Mouse (Mus musculus): Measurements from ENCODE around the gene Gstt2. TPM values are rescaled to one million over a fixed set of nuclear protein-coding genes. Genes with fewer than 3 reads are reported as not detected.
"Not testable (repeated sequence)": the region's sequence is repeated elsewhere in the genome, so short reads cannot be mapped to it uniquely, and the experiment has no call there.

Gstt2 gene
- total RNA-seq, 2 experiments from 2014 or later, result 4.6 to 4.8 TPM

DNA sequence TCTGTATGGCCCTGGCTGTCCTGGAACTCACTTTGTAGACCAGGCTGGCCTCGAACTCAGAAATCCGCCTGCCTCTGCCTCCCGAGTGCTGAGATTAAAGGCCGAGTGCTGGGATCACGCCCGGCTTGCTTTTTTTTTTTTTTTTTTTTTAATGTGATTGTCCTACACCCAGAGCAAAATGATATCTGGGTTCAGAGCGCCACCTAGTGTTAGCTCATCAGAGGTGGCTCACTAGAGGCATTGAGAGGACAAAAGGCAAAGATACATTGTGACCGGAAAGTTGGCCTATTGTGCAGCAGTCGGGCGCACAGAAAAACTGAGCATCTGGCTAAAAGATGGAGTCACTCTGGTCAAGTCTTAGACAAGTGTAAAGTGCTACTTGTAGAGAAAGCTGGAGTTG is 16.2 kb upstream of the Gstt2 start:
- peak; percentile 81 to 85 for DNase-seq (ENCODE audit: extremely low spot score in 1 of 2, low spot score in 2 of 2)
- H3K4me3 ChIP-seq, result no peak overlapping the region
- H3K27ac ChIP-seq, result no peak overlapping the region
- peak; percentile 73 for TF ChIP-seq CTCF (IDR thresholded peaks at IDR 0.05)
- intact Hi-C loops (cut with DNase I), result loop anchor here (1.0 to 2.0 kb wide), 3 partner anchors 109 to 267 kb away; no protein-coding TSS in a partner anchor

DNA sequence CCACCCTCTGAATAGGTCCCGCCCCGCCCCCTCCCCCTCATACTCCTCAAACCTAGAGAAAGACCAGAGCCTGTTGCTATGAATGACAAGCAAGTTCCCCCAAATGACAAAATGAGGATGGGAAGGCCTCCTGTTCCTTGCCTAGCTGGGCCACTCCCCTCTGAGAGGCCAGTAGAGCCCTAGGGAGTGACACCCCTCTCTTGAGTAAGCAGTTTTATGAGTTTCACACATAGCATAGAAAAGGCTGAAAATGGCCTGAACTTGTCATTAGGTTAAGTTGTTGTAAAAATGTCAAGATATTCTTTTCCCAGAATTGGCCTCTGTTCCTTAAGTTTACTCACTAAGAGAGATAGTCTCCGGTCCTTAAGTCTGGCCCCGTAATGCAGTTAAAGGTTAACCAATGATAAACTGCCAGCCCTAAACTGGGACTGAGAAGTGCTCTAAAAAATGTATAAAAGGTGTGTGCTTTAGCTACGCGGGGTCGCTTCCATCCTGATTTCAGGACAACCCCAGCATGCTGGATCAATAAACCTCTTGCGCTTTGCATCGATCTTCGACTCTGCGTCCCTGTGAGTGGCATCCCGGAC is 15.4 kb upstream of the Gstt2 start:
- intact Hi-C loops (cut with DNase I), result loop anchor here (1.0 to 2.0 kb wide), 3 partner anchors 108 to 266 kb away; no protein-coding TSS in a partner anchor
- TF ChIP-seq CTCF (IDR thresholded peaks at IDR 0.05), result no peak
- Histone ChIP-seq H3K27ac (no peak overlapping the region), H3K4me3 (no peak overlapping the region)
- DNase-seq (ENCODE audit: extremely low spot score in 1 of 2, low spot score in 2 of 2), result no peak

DNA sequence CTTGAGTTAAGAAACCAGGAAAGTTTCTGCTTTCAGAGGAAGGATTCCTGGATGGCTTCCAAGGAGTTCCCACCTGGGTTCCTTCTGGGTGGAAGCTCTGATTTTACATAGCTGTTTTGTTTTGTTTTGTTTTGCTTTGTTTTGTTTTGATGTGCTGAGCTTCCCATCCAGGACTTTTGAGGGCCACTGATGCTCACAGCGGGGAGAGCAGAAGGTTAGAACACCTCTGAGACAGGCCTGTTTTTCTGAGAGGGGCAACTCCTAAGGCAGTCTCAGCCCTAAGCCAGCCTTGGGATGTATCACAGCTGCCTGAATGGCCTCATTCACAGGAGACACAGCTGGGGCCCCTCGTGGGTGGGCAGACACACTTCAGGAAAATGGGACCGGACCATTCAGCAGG is 14.5 kb upstream of the Gstt2 start:
- intact Hi-C loops (cut with DNase I), result loop anchor here (2.0 kb wide), 1 partner anchor 217 kb away; no protein-coding TSS in a partner anchor
- no peak for DNase-seq (ENCODE audit: extremely low spot score in 1 of 2, low spot score in 2 of 2)

DNA sequence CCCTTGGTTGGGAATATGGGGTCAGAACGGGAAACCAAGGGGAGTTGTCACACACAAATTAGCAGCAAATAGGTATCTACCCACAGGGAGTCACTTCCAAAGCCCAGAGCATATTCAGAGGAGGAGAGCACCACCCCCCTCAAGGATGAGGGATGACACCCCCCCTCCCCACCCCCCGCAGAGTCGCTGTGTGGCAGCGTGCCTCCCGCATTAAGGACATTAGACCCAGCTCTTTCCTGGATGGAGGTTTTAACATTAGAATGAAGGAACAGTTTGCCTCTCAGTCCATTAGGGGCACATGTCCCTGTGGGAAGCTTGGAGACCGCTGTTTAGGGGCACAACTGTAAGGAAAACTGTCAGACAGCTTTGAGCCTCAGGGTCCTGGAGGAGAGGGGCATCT is 13.9 kb upstream of the Gstt2 start:
- Histone ChIP-seq H3K4me3 (no peak overlapping the region), H3K27ac (no peak overlapping the region)
- no peak for DNase-seq (ENCODE audit: extremely low spot score in 1 of 2, low spot score in 2 of 2)
- intact Hi-C loops (cut with DNase I), result no loop called here
- no peak for TF ChIP-seq CTCF (IDR thresholded peaks at IDR 0.05)

More for the DNA sequence above, 14.5 kb upstream of the Gstt2 start:
- no peak overlapping the region for H3K27ac ChIP-seq
- no peak overlapping the region for H3K4me3 ChIP-seq
- no peak for TF ChIP-seq CTCF (IDR thresholded peaks at IDR 0.05)

DNA sequence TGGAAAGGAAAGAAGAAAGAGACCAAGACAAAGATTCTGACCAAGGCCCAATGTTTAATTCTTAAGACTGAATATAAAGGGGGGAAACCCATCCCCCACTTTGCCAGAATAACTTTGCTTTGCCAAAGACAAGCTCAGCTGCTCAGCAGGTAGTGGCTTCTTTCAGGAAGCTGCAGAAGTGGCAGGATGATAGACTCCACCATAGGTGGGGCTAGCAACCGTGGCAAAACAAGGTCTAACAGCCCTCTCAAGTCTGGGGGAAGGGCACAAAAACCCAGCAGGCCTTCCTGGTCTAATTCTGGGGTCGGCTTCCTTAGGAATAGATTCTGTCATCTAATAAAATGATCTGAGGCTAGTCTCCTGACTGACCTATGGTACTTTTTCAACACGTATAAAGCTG is 11.2 kb upstream of the Gstt2 start:
- DNase-seq (ENCODE audit: extremely low spot score in 1 of 2, low spot score in 2 of 2), result no peak
- Histone ChIP-seq H3K27ac (no peak overlapping the region), H3K4me3 (no peak overlapping the region)
- intact Hi-C loops (cut with DNase I), result no loop called here
- TF ChIP-seq CTCF (IDR thresholded peaks at IDR 0.05), result no peak

DNA sequence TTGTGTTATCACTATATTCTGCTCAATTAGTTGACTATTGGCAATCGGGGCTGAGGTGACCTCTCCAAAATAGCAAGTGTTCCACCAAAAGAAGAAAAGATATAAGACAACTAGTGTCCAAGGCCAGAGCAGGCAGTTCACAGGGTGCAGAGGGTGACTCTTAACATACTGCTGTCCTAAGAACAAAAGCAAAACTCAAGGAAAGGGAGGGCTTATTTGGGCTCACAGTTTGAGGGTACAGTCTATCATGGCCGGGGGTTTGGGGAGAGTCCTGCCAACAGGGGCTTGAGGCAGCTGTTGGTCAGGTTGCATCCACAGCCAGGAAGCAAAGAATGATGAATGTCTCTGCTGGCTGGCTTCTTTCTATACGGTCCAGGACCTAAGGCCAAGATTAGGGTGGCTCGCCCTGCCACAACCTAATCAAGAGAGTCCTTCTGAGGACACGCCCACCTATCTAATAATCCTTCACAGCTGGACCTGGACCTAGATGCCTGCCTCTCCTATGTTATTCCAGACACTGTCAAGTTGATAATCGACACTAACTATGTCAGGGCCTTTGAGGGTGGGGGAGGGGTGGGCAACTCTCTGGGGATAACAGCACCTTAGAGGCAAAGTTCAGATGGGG is 8.2 kb upstream of the Gstt2 start:
- H3K4me3 ChIP-seq, result no peak overlapping the region
- no peak for TF ChIP-seq CTCF (IDR thresholded peaks at IDR 0.05)
- DNase-seq (ENCODE audit: extremely low spot score in 1 of 2, low spot score in 2 of 2), result no peak
- H3K27ac ChIP-seq, result no peak overlapping the region
- intact Hi-C loops (cut with DNase I), result no loop called here

DNA sequence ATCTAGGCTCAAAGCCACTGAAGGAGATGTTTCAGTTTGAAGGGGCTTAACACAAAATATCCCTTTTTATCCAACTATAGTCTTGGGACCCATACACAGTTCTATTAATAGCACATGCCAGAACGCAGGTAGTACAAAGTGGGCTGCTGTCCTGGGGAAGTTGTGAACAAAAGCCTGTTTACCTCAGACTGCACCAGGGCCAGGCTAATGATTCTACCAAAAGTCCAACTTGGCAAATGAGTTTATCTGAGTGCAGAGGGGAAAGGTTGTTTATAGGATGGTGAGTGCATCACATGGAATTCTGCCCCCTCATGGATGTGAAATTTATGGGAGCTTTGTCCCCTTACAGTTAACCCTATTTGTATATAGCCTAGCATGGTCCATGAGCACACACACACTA is 7.6 kb upstream of the Gstt2 start:
- no peak for DNase-seq (ENCODE audit: extremely low spot score in 1 of 2, low spot score in 2 of 2)
- Histone ChIP-seq H3K4me3 (no peak overlapping the region), H3K27ac (no peak overlapping the region)
- TF ChIP-seq CTCF (IDR thresholded peaks at IDR 0.05), result no peak
- intact Hi-C loops (cut with DNase I), result no loop called here

DNA sequence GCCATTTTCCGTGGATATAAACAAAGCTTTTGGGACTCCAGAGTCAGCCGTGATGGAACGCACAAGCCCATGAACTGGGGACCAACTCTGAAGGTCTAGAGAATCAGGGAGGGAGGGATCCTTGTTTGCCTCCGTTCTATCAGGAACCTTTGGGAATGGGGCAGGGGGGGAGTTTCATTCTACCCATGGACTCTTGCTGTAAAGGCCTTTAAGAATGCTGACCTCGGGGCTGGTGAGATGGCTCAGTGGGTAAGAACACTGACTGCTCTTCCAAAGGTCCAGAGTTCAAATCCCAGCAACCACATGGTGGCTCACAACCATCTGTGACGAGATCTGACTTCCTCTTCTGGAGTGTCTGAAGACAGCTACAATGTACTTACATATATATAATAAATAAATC is 6.7 kb upstream of the Gstt2 start:
- DNase-seq (ENCODE audit: extremely low spot score in 1 of 2, low spot score in 2 of 2); intact Hi-C loops (cut with DNase I); H3K4me3 ChIP-seq; H3K27ac ChIP-seq: not testable (repeated sequence)

DNA sequence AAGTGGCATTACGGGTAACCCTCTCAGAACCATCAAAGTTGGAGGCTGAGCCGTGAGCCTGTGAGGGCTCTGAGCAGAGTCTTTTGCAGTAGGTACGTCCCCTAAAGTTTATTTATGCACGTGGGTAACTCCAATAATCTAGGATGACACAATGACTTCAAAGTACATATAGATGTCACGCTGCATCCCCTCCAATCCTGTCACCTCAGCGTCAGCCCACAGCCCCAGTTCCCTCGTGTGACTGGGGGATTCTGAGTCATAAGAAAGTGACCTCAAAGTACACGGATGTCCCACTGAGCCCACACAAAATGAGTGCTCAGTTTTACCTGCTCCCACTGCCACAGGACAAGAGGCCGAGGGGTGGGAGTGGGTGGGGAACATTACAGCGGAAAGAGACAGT is 1.9 kb upstream of the Gstt2 start:
- no peak overlapping the region for H3K4me3 ChIP-seq
- intact Hi-C loops (cut with DNase I), result loop anchor here (5.0 kb wide), 1 partner anchor 252 kb away; the partner anchor contains the start of gene Ggt5
- no peak for DNase-seq (ENCODE audit: extremely low spot score in 1 of 2, low spot score in 2 of 2)
- TF ChIP-seq CTCF (IDR thresholded peaks at IDR 0.05), result no peak
- no peak overlapping the region for H3K27ac ChIP-seq

DNA sequence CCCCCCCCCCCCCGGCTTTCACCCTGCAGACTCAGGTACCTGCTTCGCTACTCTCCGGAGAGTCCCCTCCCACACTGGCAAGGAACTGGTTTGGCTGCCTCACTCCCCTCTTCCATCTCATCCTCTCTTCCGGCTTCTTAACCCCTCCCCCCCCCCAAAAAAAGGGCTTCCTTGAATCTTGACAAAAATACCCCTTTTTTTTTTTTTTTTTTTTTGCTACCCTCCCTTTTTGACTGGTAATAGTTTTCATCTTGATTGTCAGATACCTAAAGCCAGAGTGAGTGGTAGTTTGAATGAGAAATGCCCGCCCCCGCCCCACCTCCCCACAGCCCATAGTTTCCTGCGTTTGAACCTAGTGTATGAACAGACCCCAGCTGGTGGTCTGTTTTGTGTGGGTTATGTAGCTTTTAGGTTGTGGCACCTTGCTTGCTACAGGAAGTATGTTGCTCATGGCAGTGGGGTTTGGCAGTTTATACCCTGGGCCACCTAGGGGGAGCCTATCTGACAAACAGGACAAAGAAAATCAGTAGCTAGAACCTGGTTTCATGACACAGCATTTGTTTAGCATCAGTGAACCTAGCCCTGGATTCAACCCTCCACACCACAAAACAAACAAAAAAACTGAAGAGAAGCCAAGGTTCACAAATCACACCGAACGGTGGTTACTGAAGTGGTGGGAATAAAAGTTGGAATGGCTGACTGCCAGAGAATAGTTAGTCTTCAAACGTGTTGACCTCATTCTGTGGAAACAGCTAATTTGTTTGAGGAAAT is 1.3 kb downstream of the Gstt2 start:
- intact Hi-C loops (cut with DNase I), result loop anchor here (5.0 kb wide), 1 partner anchor 249 kb away; the partner anchor contains the start of gene Ggt5
- no peak overlapping the region for H3K4me3 ChIP-seq
- TF ChIP-seq CTCF (IDR thresholded peaks at IDR 0.05), result no peak; the same call in 1 of the 2 replicates

DNA sequence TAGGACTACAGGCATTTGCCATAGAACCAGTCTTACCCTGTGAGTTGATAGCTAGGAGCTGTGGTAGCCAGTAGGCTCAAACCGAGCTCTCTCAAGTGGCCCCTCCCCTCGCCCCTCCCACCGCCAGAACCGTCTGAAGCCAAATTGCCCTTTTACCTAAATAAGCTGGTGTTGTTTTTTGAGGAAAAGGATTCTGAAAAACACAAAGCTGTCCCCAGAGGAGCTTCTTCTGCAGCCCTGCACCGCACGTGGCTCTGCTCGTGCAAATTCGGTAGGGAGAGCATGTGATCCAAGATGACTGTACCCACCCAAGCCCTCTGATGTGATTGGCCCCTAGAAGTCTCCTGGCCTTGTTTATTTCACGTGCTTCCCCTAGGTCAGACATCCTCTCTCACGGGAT is 1.9 kb downstream of the Gstt2 start:
- Histone ChIP-seq H3K27ac (no peak overlapping the region), H3K4me3 (peak overlapping the region; percentile 11; the same call in 1 of the 2 replicates)
- intact Hi-C loops (cut with DNase I), result loop anchor here (5.0 kb wide), 1 partner anchor 248 kb away; the partner anchor contains the start of gene Ggt5
- no peak for TF ChIP-seq CTCF (IDR thresholded peaks at IDR 0.05)
- peak in 1 of 2 experiments; percentile 30 for DNase-seq (ENCODE audit: extremely low spot score in 1 of 2, low spot score in 2 of 2)

More for the DNA sequence above, 1.3 kb downstream of the Gstt2 start:
- no peak for DNase-seq (ENCODE audit: extremely low spot score in 1 of 2, low spot score in 2 of 2)
- no peak overlapping the region; the same call in 1 of the 2 replicates for H3K27ac ChIP-seq

DNA sequence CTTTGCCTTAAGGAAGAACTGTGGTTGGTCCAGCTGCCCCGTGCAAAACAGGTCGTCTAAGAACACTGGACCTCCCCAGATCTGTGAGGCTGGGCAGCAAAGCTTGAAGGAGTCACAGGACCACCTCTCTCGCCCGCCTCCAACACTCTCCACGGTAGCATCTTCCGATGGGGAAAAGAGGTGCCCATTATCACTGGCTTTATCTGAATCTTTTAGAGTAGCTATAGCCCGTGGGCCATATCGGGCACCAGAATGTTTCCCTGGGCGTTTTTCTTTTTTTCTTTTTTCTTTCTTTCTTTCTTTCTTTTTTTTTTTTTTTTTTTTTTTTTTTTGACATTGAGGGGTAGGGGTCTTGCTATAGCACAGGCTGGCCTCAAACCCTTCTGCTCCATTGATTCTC is 2.5 kb downstream of the Gstt2 start:
- H3K4me3 ChIP-seq, result peak overlapping the region; percentile 44
- H3K27ac ChIP-seq, result peak overlapping the region; percentile 18; the same call in 1 of the 2 replicates
- intact Hi-C loops (cut with DNase I), result loop anchor here (5.0 kb wide), 2 partner anchors 37 to 247 kb away; partner anchors contain the start of genes Ggt5 and Gstt1
- TF ChIP-seq CTCF (IDR thresholded peaks at IDR 0.05), result no peak
- DNase-seq (ENCODE audit: extremely low spot score in 1 of 2, low spot score in 2 of 2), result no peak

All from left cerebral cortex, adult 2 months (tissue).